Comparison of ENCODE assay signal across 14 mouse cellular contexts in the genomic region with DNA sequence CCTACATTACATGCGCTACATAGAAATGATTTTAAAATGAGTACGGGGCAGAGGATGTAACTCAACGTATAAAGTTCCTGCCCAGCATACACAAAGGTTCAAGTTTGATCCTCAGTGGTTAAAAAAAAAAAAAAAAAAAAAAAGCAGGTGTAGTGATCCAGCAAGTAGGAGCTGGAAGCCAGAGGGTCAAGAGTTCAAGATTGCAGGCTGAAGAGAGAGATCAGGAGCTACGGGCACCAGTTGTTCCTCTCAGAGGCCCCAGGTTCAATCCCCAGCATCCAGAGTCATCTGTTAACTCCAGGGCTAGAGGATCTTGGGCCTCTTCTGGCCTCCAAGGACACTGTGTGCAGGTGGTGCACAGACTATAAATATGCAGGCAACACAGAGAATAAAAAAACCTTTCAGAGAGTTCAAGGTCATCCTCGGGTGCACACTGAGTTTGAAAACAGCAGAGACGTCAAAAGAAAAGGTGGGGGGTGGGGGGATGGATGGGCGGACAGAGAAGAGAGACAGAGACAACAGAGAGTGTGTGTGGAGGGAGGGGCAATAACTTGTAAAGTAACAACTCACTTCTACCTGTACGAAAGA.
"Had no signal": no experiment of that assay in that cellular context is flagged by ENCODE, and none has a peak within 500 bp of the region (broad histone marks: within the 10 kb centered on the region; RNA-seq: fewer than 3 reads in every experiment).

No protein-coding gene starts in this region.

- H3K36me3 ChIP-seq: kidney, embryonic 15.5 days; limb, embryonic 10.5 days; lung, embryonic 15.5 days; midbrain, embryonic 15.5 days; neural tube, embryonic 12.5 days; stomach, embryonic 15.5 days had no signal

- DNase-seq: kidney, postnatal 14 days; lung, postnatal 14 days; retina, postnatal 1 day; thymus, postnatal 36 days had no signal

- H3K4me2 ChIP-seq: kidney, embryonic 15.5 days; lung, embryonic 15.5 days; midbrain, embryonic 11.5 days; midbrain, embryonic 15.5 days; neural tube, embryonic 12.5 days; stomach, embryonic 15.5 days had no signal

- H3K4me3 ChIP-seq: kidney, embryonic 15.5 days; left cerebral cortex, adult 2 months; limb, embryonic 10.5 days; lung, embryonic 15.5 days; megakaryocyte, embryonic 14.5 days; midbrain, embryonic 15.5 days; neural tube, embryonic 12.5 days; stomach, embryonic 15.5 days had no signal

- H3K9ac ChIP-seq: kidney, embryonic 15.5 days; lung, embryonic 15.5 days; midbrain, embryonic 15.5 days; neural tube, embryonic 12.5 days; stomach, embryonic 15.5 days had no signal

- H3K9me3 ChIP-seq: kidney, embryonic 15.5 days; limb, embryonic 10.5 days; lung, embryonic 15.5 days; midbrain, embryonic 15.5 days; neural tube, embryonic 12.5 days; stomach, embryonic 15.5 days had no signal

- ATAC-seq: midbrain, embryonic 15.5 days had no signal

- H3K4me1 ChIP-seq: midbrain, embryonic 15.5 days had no signal

- H3K27me3 ChIP-seq: kidney, embryonic 15.5 days; lung, embryonic 15.5 days; megakaryocyte, embryonic 14.5 days; midbrain, embryonic 15.5 days; neural tube, embryonic 12.5 days; stomach, embryonic 15.5 days had no signal

- H3K27ac ChIP-seq: kidney, embryonic 15.5 days; left cerebral cortex, adult 2 months; lung, embryonic 15.5 days; macrophage; midbrain, embryonic 15.5 days; neural tube, embryonic 12.5 days; stomach, embryonic 15.5 days had no signal
